Mouse (Mus musculus): ENCODE data around the gene Birc2.

Gene Birc2

GRCm38 (mm10) chr9:7846667-7847199 is 9.9 kb upstream of the Birc2 start:
- no peak for DNase-seq (ENCODE audit: low spot score)

GRCm38 (mm10) chr9:7845216-7845895 is 8.5 kb upstream of the Birc2 start:
- no peak for DNase-seq (ENCODE audit: low spot score)

GRCm38 (mm10) chr9:7841221-7841620 is 4.4 kb upstream of the Birc2 start:
- DNase-seq (ENCODE audit: low spot score) = peak; percentile 36

GRCm38 (mm10) chr9:7837806-7838440 is 1.1 kb upstream of the Birc2 start:
- DNase-seq (ENCODE audit: low spot score) = no peak

- DNase-seq (ENCODE audit: low spot score) = peak; percentile 41
Observed at GRCm38 (mm10) chr9:7836331-7836730, 533 bp downstream of the Birc2 start.

- DNase-seq (ENCODE audit: low spot score) = no peak
Observed at GRCm38 (mm10) chr9:7835302-7835701, 1.6 kb downstream of the Birc2 start.

GRCm38 (mm10) chr9:7833421-7833820 is 3.4 kb downstream of the Birc2 start:
- DNase-seq (ENCODE audit: low spot score) = no peak

- DNase-seq (ENCODE audit: low spot score) = no peak
Observed at GRCm38 (mm10) chr9:7829531-7830528, 7.0 kb downstream of the Birc2 start.

- DNase-seq (ENCODE audit: low spot score) = no peak
Observed at GRCm38 (mm10) chr9:7828706-7829105, 8.2 kb downstream of the Birc2 start.

- no peak for DNase-seq (ENCODE audit: low spot score)
Observed at GRCm38 (mm10) chr9:7824916-7825315, 11.9 kb downstream of the Birc2 start.

GRCm38 (mm10) chr9:7822758-7823157 is 14.1 kb downstream of the Birc2 start:
- no peak for DNase-seq (ENCODE audit: low spot score)

GRCm38 (mm10) chr9:7805101-7805506 is 31.8 kb downstream of the Birc2 start:
- DNase-seq (ENCODE audit: low spot score) = no peak

GRCm38 (mm10) chr9:7798555-7798954 is 38.3 kb downstream of the Birc2 start:
- no peak for DNase-seq (ENCODE audit: low spot score)

- no peak for DNase-seq (ENCODE audit: low spot score)
Observed at GRCm38 (mm10) chr9:7797542-7797941, 39.3 kb downstream of the Birc2 start.

- DNase-seq (ENCODE audit: low spot score) = no peak
Observed at GRCm38 (mm10) chr9:7796129-7796864, 40.6 kb downstream of the Birc2 start.

- no peak for DNase-seq (ENCODE audit: low spot score)
Observed at GRCm38 (mm10) chr9:7795581-7795980, 41.3 kb downstream of the Birc2 start.

GRCm38 (mm10) chr9:7793561-7793960 is 43.3 kb downstream of the Birc2 start:
- DNase-seq (ENCODE audit: low spot score) = no peak

- DNase-seq (ENCODE audit: low spot score) = no peak
Observed at GRCm38 (mm10) chr9:7790580-7791084, 46.2 kb downstream of the Birc2 start.

GRCm38 (mm10) chr9:7789764-7790575 is 46.9 kb downstream of the Birc2 start:
- DNase-seq (ENCODE audit: low spot score) = no peak

- no peak for DNase-seq (ENCODE audit: low spot score)
Observed at GRCm38 (mm10) chr9:7788411-7788810, 48.5 kb downstream of the Birc2 start.

GRCm38 (mm10) chr9:7786086-7786485 is 50.8 kb downstream of the Birc2 start:
- no peak for DNase-seq (ENCODE audit: low spot score)
